Mouse (Mus musculus) myocyte (in vitro differentiated cells): ENCODE data around the gene Sh3bp4.

Experiments used
- MAX ChIP-seq: IDR thresholded peaks from one replicate; pipeline ENCODE4 v1.6.1; 2011; ENCODE audit warnings: low read depth, mild to moderate bottlenecking, control low read depth
- MYOD1 ChIP-seq, 3 experiments: IDR thresholded peaks; one replicate each; pipeline ENCODE4 v1.6.1; 2011; ENCODE audit warnings: control low read depth in 2 of 3, low read depth in 2 of 3, mild to moderate bottlenecking in 2 of 3, moderate library complexity in 1 of 3; ENCODE audit not compliant: insufficient read length in 2 of 3, control insufficient read depth in 1 of 3
- MYOG ChIP-seq, 3 experiments: IDR thresholded peaks; one replicate each; pipeline ENCODE4 v1.6.1; 2011; ENCODE audit warnings: control low read depth in 2 of 3, low read depth in 2 of 3, mild to moderate bottlenecking in 2 of 3; ENCODE audit not compliant: insufficient read length in 2 of 3, control insufficient read depth in 1 of 3, insufficient read depth in 1 of 3
- POLR2A ChIP-seq: IDR thresholded peaks from one replicate; pipeline ENCODE4 v1.6.1; 2011; ENCODE audit warnings: low read depth, mild to moderate bottlenecking, control low read depth, moderate library complexity; ENCODE audit not compliant: insufficient read length
- POLR2AphosphoS2 ChIP-seq: IDR thresholded peaks from one replicate; pipeline ENCODE4 v1.6.1; 2011; ENCODE audit warnings: low read depth, control low read depth; ENCODE audit not compliant: insufficient read length

GRCm38 (mm10) chr1:89118836-89119235 lies 48.6 kb downstream of the Sh3bp4 start:
- TF ChIP-seq POLR2A: no peak
- no peak for TF ChIP-seq MAX
- no peak for TF ChIP-seq POLR2AphosphoS2
- TF ChIP-seq MYOD1 (IDR thresholded peaks at IDR 0.05; ENCODE audit: control insufficient read depth in 1 of 3, insufficient read length in 2 of 3, low read depth in 2 of 3): no peak
- TF ChIP-seq MYOG (IDR thresholded peaks at IDR 0.05; ENCODE audit: control insufficient read depth in 1 of 3, insufficient read depth in 1 of 3, insufficient read length in 2 of 3, low read depth in 2 of 3): no peak
